Mouse (Mus musculus) A20 (cell line): ENCODE data around the gene Lasp1.
A peak's percentile ranks its signal among the peaks of the same experiment; 100 is the strongest.

ENCODE experiments used
- DNase-seq: peaks from one replicate; pipeline ENCODE4 v3.0.0-alpha.2; 2011; ENCODE audit warnings: low read depth, low spot score

Gene Lasp1

GRCm38 (mm10) chr11:97796910-97797309 lies 1.9 kb upstream of the Lasp1 start:
- DNase-seq = peak; percentile 81

GRCm38 (mm10) chr11:97797369-97798082 lies 1.3 kb upstream of the Lasp1 start:
- no peak for DNase-seq

- peak; percentile 56 for DNase-seq
These were observed 741 bp upstream of the Lasp1 start for GRCm38 (mm10) chr11:97798083-97798435.

GRCm38 (mm10) chr11:97799146-97799993 lies 570 bp downstream of the Lasp1 start:
- DNase-seq = peak; percentile 93

GRCm38 (mm10) chr11:97799994-97800690 lies 1.3 kb downstream of the Lasp1 start:
- DNase-seq = peak; percentile 77

GRCm38 (mm10) chr11:97800691-97801408 lies 2.0 kb downstream of the Lasp1 start:
- no peak for DNase-seq

GRCm38 (mm10) chr11:97801409-97802193 lies 2.8 kb downstream of the Lasp1 start:
- no peak for DNase-seq

GRCm38 (mm10) chr11:97802194-97802470 lies 3.3 kb downstream of the Lasp1 start:
- no peak for DNase-seq

- DNase-seq = no peak
These were observed 3.7 kb downstream of the Lasp1 start for GRCm38 (mm10) chr11:97802495-97802894.

- no peak for DNase-seq
These were observed 5.0 kb downstream of the Lasp1 start for GRCm38 (mm10) chr11:97803847-97804246.

- DNase-seq = no peak
These were observed 6.3 kb downstream of the Lasp1 start for GRCm38 (mm10) chr11:97804841-97805661.

GRCm38 (mm10) chr11:97805662-97806612 lies 7.1 kb downstream of the Lasp1 start:
- DNase-seq = no peak

- DNase-seq = no peak
These were observed 7.8 kb downstream of the Lasp1 start for GRCm38 (mm10) chr11:97806613-97806964.

GRCm38 (mm10) chr11:97807626-97808025 lies 8.8 kb downstream of the Lasp1 start:
- DNase-seq = no peak

- no peak for DNase-seq
These were observed 9.3 kb downstream of the Lasp1 start for GRCm38 (mm10) chr11:97808093-97808492.

GRCm38 (mm10) chr11:97808621-97809234 lies 9.9 kb downstream of the Lasp1 start:
- peak; percentile 66 for DNase-seq

- DNase-seq = no peak
These were observed 10.7 kb downstream of the Lasp1 start for GRCm38 (mm10) chr11:97809235-97810121.

GRCm38 (mm10) chr11:97810356-97810755 lies 11.6 kb downstream of the Lasp1 start:
- DNase-seq = no peak
